Mouse (Mus musculus): ENCODE measurements at regions not wholly inside any gene's neighbourhood (a gene's known extent, or its start where the extent isn't known, plus 50 kb on each side); places are given as distances from the start of the nearest gene placed in this dataset.

- ATAC-seq (peak; percentile 66), DNase-seq (ENCODE audit: low spot score) (no peak)
- no peaks in the 10 kb centered on the region for H3K27me3 ChIP-seq (ENCODE audit: insufficient read depth, low read length)
- no peaks in the 10 kb centered on the region for H3K36me3 ChIP-seq (ENCODE audit: insufficient read depth, low read length)
- 45% methylated on average over 2 of the region's 2 CpGs for WGBS
- H3K9ac ChIP-seq (replicated peaks; ENCODE audit: low read length), result no peak overlapping the region
- peaks cover 4% of the 10 kb centered on the region; the same call in 1 of the 2 replicates for H3K4me1 ChIP-seq (ENCODE audit: insufficient read depth, low read length)
- TF ChIP-seq CTCF (IDR thresholded peaks at IDR 0.05; ENCODE audit: low read depth), result no peak
- H3K9me3 ChIP-seq (ENCODE audit: low read length), result no peaks in the 10 kb centered on the region
- H3K4me2 ChIP-seq (ENCODE audit: low read depth, low read length), result no peak overlapping the region
- no peak overlapping the region for H3K4me3 ChIP-seq (ENCODE audit: low read length)
- no peak overlapping the region for H3K27ac ChIP-seq
These were observed 77.9 kb upstream of the Nck2 start for GRCm38 (mm10) chr1:43366433-43366832.

GRCm38 (mm10) chr1:43367151-43367895, 77.1 kb upstream of the Nck2 start:
- H3K27ac ChIP-seq, result no peak overlapping the region
- H3K27me3 ChIP-seq (ENCODE audit: insufficient read depth, low read length), result no peaks in the 10 kb centered on the region
- no peak overlapping the region for H3K4me3 ChIP-seq (ENCODE audit: low read length)
- 85% methylated on average over 5 of the region's 5 CpGs for WGBS
- TF ChIP-seq CTCF (IDR thresholded peaks at IDR 0.05; ENCODE audit: low read depth), result no peak
- H3K4me1 ChIP-seq (ENCODE audit: insufficient read depth, low read length), result no peaks in the 10 kb centered on the region
- no peak overlapping the region for H3K4me2 ChIP-seq (ENCODE audit: low read depth, low read length)
- H3K9ac ChIP-seq (replicated peaks; ENCODE audit: low read length), result no peak overlapping the region
- ATAC-seq (no peak), DNase-seq (ENCODE audit: low spot score) (no peak)
- no peaks in the 10 kb centered on the region for H3K36me3 ChIP-seq (ENCODE audit: insufficient read depth, low read length)
- H3K9me3 ChIP-seq (ENCODE audit: low read length), result no peaks in the 10 kb centered on the region

GRCm38 (mm10) chr1:43371863-43372262, 72.5 kb upstream of the Nck2 start:
- H3K9me3 ChIP-seq (ENCODE audit: low read length), result no peaks in the 10 kb centered on the region
- no peak overlapping the region for H3K4me2 ChIP-seq (ENCODE audit: low read depth, low read length)
- H3K4me1 ChIP-seq (ENCODE audit: insufficient read depth, low read length), result no peaks in the 10 kb centered on the region
- H3K9ac ChIP-seq (replicated peaks; ENCODE audit: low read length), result no peak overlapping the region
- 78% methylated on average over 1 of the region's 1 CpGs for WGBS
- H3K36me3 ChIP-seq (ENCODE audit: insufficient read depth, low read length), result no peaks in the 10 kb centered on the region
- H3K27ac ChIP-seq, result no peak overlapping the region
- ATAC-seq (no peak), DNase-seq (ENCODE audit: low spot score) (no peak)
- TF ChIP-seq CTCF (IDR thresholded peaks at IDR 0.05; ENCODE audit: low read depth), result no peak
- no peaks in the 10 kb centered on the region for H3K27me3 ChIP-seq (ENCODE audit: insufficient read depth, low read length)
- no peak overlapping the region for H3K4me3 ChIP-seq (ENCODE audit: low read length)

GRCm38 (mm10) chr1:43374946-43375345, 69.4 kb upstream of the Nck2 start:
- H3K27me3 ChIP-seq (ENCODE audit: insufficient read depth, low read length), result no peaks in the 10 kb centered on the region
- H3K4me3 ChIP-seq (ENCODE audit: low read length), result no peak overlapping the region
- no peak for ATAC-seq
- H3K9ac ChIP-seq (replicated peaks; ENCODE audit: low read length), result no peak overlapping the region
- no peak overlapping the region for H3K4me2 ChIP-seq (ENCODE audit: low read depth, low read length)
- no peaks in the 10 kb centered on the region for H3K36me3 ChIP-seq (ENCODE audit: insufficient read depth, low read length)
- no peak overlapping the region for H3K27ac ChIP-seq
- H3K4me1 ChIP-seq (ENCODE audit: insufficient read depth, low read length), result no peaks in the 10 kb centered on the region
- no peak for DNase-seq (ENCODE audit: low spot score)
- TF ChIP-seq CTCF (IDR thresholded peaks at IDR 0.05; ENCODE audit: low read depth), result no peak
- WGBS, result 51% methylated on average over 5 of the region's 5 CpGs
- H3K9me3 ChIP-seq (ENCODE audit: low read length), result no peaks in the 10 kb centered on the region

GRCm38 (mm10) chr1:43375851-43376250, 68.5 kb upstream of the Nck2 start:
- H3K4me2 ChIP-seq (ENCODE audit: low read depth, low read length), result no peak overlapping the region
- H3K9me3 ChIP-seq (ENCODE audit: low read length), result no peaks in the 10 kb centered on the region
- H3K4me3 ChIP-seq (ENCODE audit: low read length), result no peak overlapping the region
- H3K27ac ChIP-seq, result no peak overlapping the region
- no peak for ATAC-seq
- no peaks in the 10 kb centered on the region for H3K4me1 ChIP-seq (ENCODE audit: insufficient read depth, low read length)
- no peaks in the 10 kb centered on the region for H3K27me3 ChIP-seq (ENCODE audit: insufficient read depth, low read length)
- WGBS, result 90% methylated on average over 4 of the region's 4 CpGs
- no peak for DNase-seq (ENCODE audit: low spot score)
- no peak for TF ChIP-seq CTCF (IDR thresholded peaks at IDR 0.05; ENCODE audit: low read depth)
- no peak overlapping the region for H3K9ac ChIP-seq (replicated peaks; ENCODE audit: low read length)
- no peaks in the 10 kb centered on the region for H3K36me3 ChIP-seq (ENCODE audit: insufficient read depth, low read length)

- Histone ChIP-seq H3K4me2 (ENCODE audit: low read depth, low read length) (no peak overlapping the region), H3K9ac (replicated peaks; ENCODE audit: low read length) (no peak overlapping the region), H3K9me3 (ENCODE audit: low read length) (no peaks in the 10 kb centered on the region), H3K36me3 (ENCODE audit: insufficient read depth, low read length) (no peaks in the 10 kb centered on the region), H3K27ac (no peak overlapping the region), H3K27me3 (ENCODE audit: insufficient read depth, low read length) (no peaks in the 10 kb centered on the region), H3K4me3 (ENCODE audit: low read length) (no peak overlapping the region), H3K4me1 (ENCODE audit: insufficient read depth, low read length) (no peaks in the 10 kb centered on the region)
- no peak for TF ChIP-seq CTCF (IDR thresholded peaks at IDR 0.05; ENCODE audit: low read depth)
- ATAC-seq (no peak), DNase-seq (ENCODE audit: low spot score) (no peak)
- WGBS, result 91% methylated on average over 4 of the region's 4 CpGs
These were observed 66.7 kb upstream of the Nck2 start for GRCm38 (mm10) chr1:43377491-43378263.

GRCm38 (mm10) chr1:43385008-43385407, 59.4 kb upstream of the Nck2 start:
- Histone ChIP-seq H3K36me3 (ENCODE audit: insufficient read depth, low read length) (no peaks in the 10 kb centered on the region), H3K4me2 (ENCODE audit: low read depth, low read length) (no peak overlapping the region), H3K9me3 (ENCODE audit: low read length) (no peaks in the 10 kb centered on the region), H3K4me3 (ENCODE audit: low read length) (no peak overlapping the region), H3K4me1 (ENCODE audit: insufficient read depth, low read length) (no peaks in the 10 kb centered on the region), H3K27me3 (ENCODE audit: insufficient read depth, low read length) (no peaks in the 10 kb centered on the region), H3K27ac (no peak overlapping the region), H3K9ac (replicated peaks; ENCODE audit: low read length) (no peak overlapping the region)
- no peak for TF ChIP-seq CTCF (IDR thresholded peaks at IDR 0.05; ENCODE audit: low read depth)
- ATAC-seq (no peak), DNase-seq (ENCODE audit: low spot score) (no peak)
